19 mouse cellular contexts compared by ENCODE assay signal in the genomic region with DNA sequence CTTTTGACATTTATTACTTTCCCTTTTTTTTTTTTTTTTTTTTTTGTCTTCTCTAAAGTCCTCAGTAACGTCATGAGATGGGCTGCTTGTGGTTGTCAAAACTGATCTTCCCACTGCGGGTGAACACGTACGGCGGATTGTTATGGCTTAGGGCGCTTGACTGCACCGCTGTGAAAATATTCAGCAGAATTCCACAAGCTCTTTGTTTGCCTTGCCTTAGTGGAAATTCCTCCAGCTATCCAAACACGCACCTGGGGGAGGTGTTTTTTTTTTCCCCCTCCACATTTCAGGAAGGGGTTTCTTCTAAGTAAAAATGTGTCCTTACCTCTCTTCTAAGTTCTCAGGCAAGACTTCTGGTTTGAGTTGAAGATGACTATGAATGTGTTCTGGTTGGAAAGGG. TPM values are rescaled to one million over a fixed set of nuclear protein-coding genes. Genes with fewer than 3 reads are reported as not detected.
A peak's percentile ranks its signal among the peaks of the same experiment; 100 is the strongest.
DNase-seq lines count a peak whose midpoint lies in the region; ATAC-seq and TF ChIP-seq lines count a peak whose summit lies in the region.
"Had no signal": no experiment of that assay in that cellular context is flagged by ENCODE, and none has a peak within 500 bp of the region (broad histone marks: within the 10 kb centered on the region; RNA-seq: fewer than 3 reads in every experiment).

No protein-coding gene starts in this region.

- no peak overlapping the region for H3K4me3 ChIP-seq in kidney, embryonic 15.5 days (replicated peaks)
- H3K4me3 ChIP-seq in lung, postnatal 0 days (ENCODE audit: low read depth, low read length) = no peak overlapping the region
- H3K4me3 ChIP-seq in lung, adult 2 months (replicated peaks; ENCODE audit: extremely low read depth, low read depth, low read length) = no peak overlapping the region
- no peak overlapping the region for H3K4me3 ChIP-seq in embryonic facial prominence, embryonic 10.5 days
- no peak overlapping the region for H3K4me3 ChIP-seq in limb, embryonic 15.5 days
- H3K4me3 ChIP-seq: forebrain, embryonic 10.5 days; gastrocnemius, adult 2 months; heart, embryonic 13.5 days; intestine, embryonic 15.5 days; liver, embryonic 12.5 days had no signal

- no peak overlapping the region for H3K9ac ChIP-seq in kidney, embryonic 15.5 days
- no peak overlapping the region for H3K9ac ChIP-seq in lung, postnatal 0 days (replicated peaks; ENCODE audit: low read depth)
- no peak overlapping the region for H3K9ac ChIP-seq in limb, embryonic 15.5 days
- H3K9ac ChIP-seq: heart, embryonic 13.5 days; hindbrain, embryonic 14.5 days; intestine, embryonic 15.5 days; liver, embryonic 12.5 days had no signal

- no peaks in the 10 kb centered on the region for H3K9me3 ChIP-seq in kidney, embryonic 15.5 days (replicated peaks)
- H3K9me3 ChIP-seq in lung, postnatal 0 days (ENCODE audit: low read length) = no peaks in the 10 kb centered on the region
- 0 out of 2 replicates have a peak, but pooled peaks cover 3% of the 10 kb centered on the region for H3K9me3 ChIP-seq in embryonic facial prominence, embryonic 10.5 days
- no peaks in the 10 kb centered on the region; the same call in 1 of the 2 replicates for H3K9me3 ChIP-seq in limb, embryonic 15.5 days
- H3K9me3 ChIP-seq: intestine, embryonic 15.5 days; liver, embryonic 12.5 days had no signal

- H3K36me3 ChIP-seq in kidney, embryonic 15.5 days = no peaks in the 10 kb centered on the region; the same call in 1 of the 2 replicates
- H3K36me3 ChIP-seq in lung, postnatal 0 days (ENCODE audit: insufficient read depth, low read length) = no peaks in the 10 kb centered on the region
- 0 out of 2 replicates have a peak, but pooled peaks cover 3% of the 10 kb centered on the region for H3K36me3 ChIP-seq in embryonic facial prominence, embryonic 10.5 days (replicated peaks)
- H3K36me3 ChIP-seq in limb, embryonic 15.5 days = no peaks in the 10 kb centered on the region
- H3K36me3 ChIP-seq: forebrain, embryonic 10.5 days; heart, embryonic 13.5 days; intestine, embryonic 15.5 days; liver, embryonic 12.5 days had no signal

- 39% methylated on average over 8 of the region's 8 CpGs for WGBS in kidney, embryonic 15.5 days
- WGBS in lung, postnatal 0 days = 47% methylated on average over 8 of the region's 8 CpGs
- WGBS in lung, adult 2 months = 80% methylated on average over 8 of the region's 8 CpGs
- WGBS in embryonic facial prominence, embryonic 10.5 days = 62% methylated on average over 8 of the region's 8 CpGs
- WGBS in limb, embryonic 15.5 days = 56% methylated on average over 8 of the region's 8 CpGs

- no peak for TF ChIP-seq POLR2A in lung, adult 2 months (IDR thresholded peaks at IDR 0.05; ENCODE audit: borderline replicate concordance, extremely low read depth, low read depth, low read length)

- no peak for TF ChIP-seq EP300 in lung, postnatal 0 days (IDR thresholded peaks at IDR 0.05)

- H3K4me1 ChIP-seq in kidney, embryonic 15.5 days = peaks cover 24% of the 10 kb centered on the region
- peaks cover 16% of the 10 kb centered on the region; the same call in 1 of the 2 replicates for H3K4me1 ChIP-seq in lung, postnatal 0 days (ENCODE audit: insufficient read depth, low read depth, low read length)
- peaks cover 17% of the 10 kb centered on the region for H3K4me1 ChIP-seq in lung, adult 2 months (ENCODE audit: control insufficient read depth, insufficient read depth, low read length)
- H3K4me1 ChIP-seq in embryonic facial prominence, embryonic 10.5 days = peaks cover 26% of the 10 kb centered on the region
- H3K4me1 ChIP-seq in limb, embryonic 15.5 days = peaks cover 24% of the 10 kb centered on the region
- H3K4me1 ChIP-seq: intestine, embryonic 15.5 days had no signal

- no peak overlapping the region for H3K4me2 ChIP-seq in kidney, embryonic 15.5 days
- H3K4me2 ChIP-seq in lung, postnatal 0 days (replicated peaks; ENCODE audit: low read depth, low read length) = no peak overlapping the region
- no peak overlapping the region for H3K4me2 ChIP-seq in limb, embryonic 15.5 days
- H3K4me2 ChIP-seq: heart, embryonic 13.5 days; hindbrain, embryonic 14.5 days; intestine, embryonic 15.5 days; liver, embryonic 12.5 days had no signal

- no peak for TF ChIP-seq CTCF in lung, postnatal 0 days (IDR thresholded peaks at IDR 0.05)
- no peak for TF ChIP-seq CTCF in lung, adult 2 months (IDR thresholded peaks at IDR 0.05; ENCODE audit: insufficient read depth, low read length)

- no peak for DNase-seq in kidney, adult 11 months
- DNase-seq in lung, postnatal 0 days (ENCODE audit: low spot score) = peak; percentile 67
- DNase-seq in lung, adult 2 months = no peak
- no peak for DNase-seq in embryonic facial prominence, embryonic 10.5 days (ENCODE audit: low spot score)
- no peak for DNase-seq in spleen, postnatal 36 days (ENCODE audit: low spot score in 2 of 2)
- DNase-seq: B cell, adult 2 months; cerebellum, adult 8-10 months; gastrocnemius, adult 2 months; kidney, postnatal 36 days; left cerebral cortex, postnatal 4 days; right cerebral cortex, adult 18-20 months; thymus, adult 2 months had no signal

- ATAC-seq in kidney, embryonic 15.5 days (replicated peaks; ENCODE audit: low FRiP score) = no peak
- ATAC-seq in lung, postnatal 0 days = peak; percentile 8; the same call in 1 of the 2 replicates
- ATAC-seq in limb, embryonic 15.5 days (ENCODE audit: insufficient number of reproducible peaks, low FRiP score, low TSS enrichment, low read depth) = no peak
- ATAC-seq: intestine, embryonic 15.5 days; liver, embryonic 12.5 days had no signal

- no peaks in the 10 kb centered on the region for H3K27me3 ChIP-seq in kidney, embryonic 15.5 days
- no peaks in the 10 kb centered on the region for H3K27me3 ChIP-seq in lung, postnatal 0 days (replicated peaks; ENCODE audit: insufficient read depth, low read length)
- H3K27me3 ChIP-seq in embryonic facial prominence, embryonic 10.5 days (replicated peaks; ENCODE audit: low read depth, poor library complexity, severe bottlenecking) = no peaks in the 10 kb centered on the region
- no peaks in the 10 kb centered on the region for H3K27me3 ChIP-seq in limb, embryonic 15.5 days
- H3K27me3 ChIP-seq: intestine, embryonic 15.5 days had no signal

- peak overlapping the region; percentile 19 for H3K27ac ChIP-seq in kidney, embryonic 15.5 days
- peak overlapping the region; percentile 91 for H3K27ac ChIP-seq in lung, postnatal 0 days (ENCODE audit: low read length)
- H3K27ac ChIP-seq in embryonic facial prominence, embryonic 10.5 days (replicated peaks) = 0 out of 2 replicates have a peak overlapping the region, but pooled peaks have one; percentile 48
- peak overlapping the region; percentile 43; the same call in 1 of the 2 replicates for H3K27ac ChIP-seq in limb, embryonic 15.5 days
- H3K27ac ChIP-seq: forebrain, embryonic 10.5 days; gastrocnemius, adult 2 months; heart, embryonic 13.5 days; hindbrain, embryonic 14.5 days; intestine, embryonic 15.5 days; liver, embryonic 12.5 days had no signal

RNA-seq across cellular contexts. Expression of a gene that starts 6.2 kb away (rescaled TPM):
- polyA plus RNA-seq in kidney, embryonic 15.5 days (2015; fragmentation: Nextera tagmentation; extraction: Ambion mirVana) = 66.4 and 67.8 TPM in 2 replicates
- polyA plus RNA-seq in lung, postnatal 0 days (2015; fragmentation: Nextera tagmentation; extraction: Ambion mirVana) = 56.0 and 63.0 TPM in 2 replicates
- polyA plus RNA-seq in lung, adult 2 months (2012; rRNA removed) = 9.4 and 14.3 TPM in 2 replicates
- polyA plus RNA-seq in embryonic facial prominence, embryonic 10.5 days (2016; fragmentation: Nextera tagmentation; extraction: Ambion mirVana) = 73.2 and 75.8 TPM in 2 replicates
- polyA plus RNA-seq in limb, embryonic 15.5 days (2015; fragmentation: Nextera tagmentation; extraction: Ambion mirVana) = 48.2 and 56.9 TPM in 2 replicates

Comparison
In these comparisons a context has a peak if more than half of its experiments do, and no peak if none do; other contexts are left out.
1. H3K27ac ChIP-seq: peak in every context shown above with its lines; median percentile 91 in lung, postnatal 0 days; 48 in embryonic facial prominence, embryonic 10.5 days; 43 in limb, embryonic 15.5 days; 19 in kidney, embryonic 15.5 days.